Mouse (Mus musculus): ENCODE measurements around the gene Gxylt2.

GRCm38 (mm10) chr6:100704197-100704573, 349 bp upstream of the Gxylt2 start:
- no peak for TF ChIP-seq POLR2A (IDR thresholded peaks at IDR 0.05; ENCODE audit: low read depth, low read length)
- TF ChIP-seq USF1 (IDR thresholded peaks at IDR 0.05; ENCODE audit: low read depth, low read length): no peak

Data from CH12.LX (cell line).